Mouse (Mus musculus) kidney, postnatal 10 days (tissue): ENCODE measurements at regions not wholly inside any gene's neighbourhood (a gene's known extent, or its start where the extent isn't known, plus 50 kb on each side); places are given as distances from the start of the nearest gene placed in this dataset.

Experiments used
- DNase-seq: peaks from one replicate; pipeline ENCODE4 v3.0.0; 2021; ENCODE audit warnings: mixed read lengths

DNA sequence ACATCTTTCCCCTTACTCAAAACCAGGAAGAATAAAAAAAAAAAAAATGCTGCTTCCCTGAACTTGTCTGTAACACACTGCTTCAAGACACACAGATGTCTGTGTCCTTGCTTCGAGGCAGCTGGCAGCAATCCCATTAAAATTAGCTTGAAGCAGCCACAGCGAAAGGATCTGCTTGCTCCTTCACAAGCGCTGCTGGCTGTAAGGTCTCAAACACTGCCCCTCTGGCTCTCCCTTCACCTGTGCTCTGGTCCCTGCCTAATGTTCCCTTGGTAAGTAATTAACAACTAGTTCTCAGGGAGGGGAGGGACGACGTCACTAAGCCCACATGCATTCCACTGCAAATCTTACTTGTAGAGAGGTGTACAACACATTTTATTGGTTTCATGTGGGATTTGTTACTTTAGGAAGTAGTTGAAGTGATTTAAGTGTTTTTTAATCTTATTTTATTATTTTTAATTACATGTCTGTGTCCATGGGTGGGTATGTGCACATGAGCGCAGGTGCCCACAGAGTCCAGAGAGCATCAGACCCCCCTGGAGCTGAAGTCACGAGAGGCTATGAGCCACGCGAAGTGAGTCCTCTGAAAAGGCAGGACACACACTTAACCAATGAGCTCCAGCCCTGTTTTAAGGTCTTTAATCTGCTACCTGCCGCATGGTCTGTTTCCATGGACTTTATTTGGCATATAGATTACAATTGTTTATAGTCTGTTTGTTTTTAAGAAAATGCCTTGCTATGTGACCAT, 61.1 kb upstream of the Cers6 start:
- DNase-seq: peak; percentile 63

GRCm38 (mm10) chr2:68804117-68804516, 57.1 kb upstream of the Cers6 start:
- no peak for DNase-seq

- DNase-seq: peak; percentile 68
These were observed 55.4 kb upstream of the Cers6 start for GRCm38 (mm10) chr2:68805866-68806265.

DNA sequence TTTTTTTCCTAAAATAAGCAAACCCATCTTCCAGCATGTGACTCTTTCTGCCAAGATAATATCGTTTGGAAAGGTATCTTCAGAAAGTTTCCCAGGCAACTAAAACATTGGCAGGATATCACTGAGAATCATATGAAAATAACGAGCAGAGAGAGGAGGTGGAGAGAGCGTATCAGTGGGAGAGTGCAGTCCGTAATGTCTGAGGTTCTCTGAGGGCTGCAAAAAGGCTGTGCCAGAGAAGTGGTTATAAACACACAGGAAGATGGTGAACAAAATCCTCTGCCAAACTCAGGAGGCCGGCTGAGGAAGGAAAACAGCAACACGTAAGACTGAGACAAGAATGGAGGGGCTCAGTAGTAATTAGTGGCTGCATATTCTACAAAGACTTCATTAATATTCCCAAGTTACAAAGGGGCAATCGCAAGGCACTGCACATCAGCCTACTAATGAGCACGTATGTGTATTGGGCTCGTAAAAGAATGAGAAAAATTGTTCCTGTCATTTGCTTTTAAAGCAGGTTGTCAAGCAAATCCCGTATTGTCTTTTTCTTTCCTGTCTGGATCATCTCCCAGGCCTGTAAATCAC, 54.8 kb upstream of the Cers6 start:
- no peak for DNase-seq
